Mouse (Mus musculus) midbrain, embryonic 10.5 days (tissue): Measurements from ENCODE around the gene Pms1. TPM values are rescaled to one million over a fixed set of nuclear protein-coding genes. Genes with fewer than 3 reads are reported as not detected.
A peak's percentile ranks its signal among the peaks of the same experiment; 100 is the strongest.
"Not testable (repeated sequence)": the region's sequence is repeated elsewhere in the genome, so short reads cannot be mapped to it uniquely, and the experiment has no call there.

Experiments used
- DNase-seq: peaks from one replicate; pipeline ENCODE4 v3.0.0-alpha.2; 2017; ENCODE audit warnings: low spot score
- H3K27ac ChIP-seq: fragments of 300-500 bp; sonication (generic); replicated peaks from 2 replicates; pipeline ENCODE4 v1.5.1; 2016; ENCODE audit warnings: mild to moderate bottlenecking
- H3K27me3 ChIP-seq: fragments of 300-500 bp; sonication (generic); 2 replicates; pipeline ENCODE4 v1.6.1; 2016; ENCODE audit warnings: low read depth, mild to moderate bottlenecking; ENCODE audit not compliant: poor library complexity, severe bottlenecking
- H3K36me3 ChIP-seq: fragments of 300-500 bp; sonication (generic); 2 replicates; pipeline ENCODE4 v1.6.1; 2016; ENCODE audit warnings: mild to moderate bottlenecking, moderate library complexity
- H3K4me1 ChIP-seq: fragments of 300-500 bp; sonication (generic); 2 replicates; pipeline ENCODE4 v1.6.1; 2016
- H3K4me3 ChIP-seq: fragments of 300-500 bp; sonication (generic); 2 replicates; pipeline ENCODE4 v1.5.1; 2016; ENCODE audit warnings: mild to moderate bottlenecking, moderate library complexity
- H3K9me3 ChIP-seq: fragments of 300-500 bp; sonication (generic); replicated peaks from 2 replicates; pipeline ENCODE4 v1.6.1; 2016; ENCODE audit warnings: mild to moderate bottlenecking
- WGBS: fragments of 180-500 bp; shearing (Covaris S2); methylation state at CpG from one replicate; pipeline ENCODE4 v1.1.7; 2016; 5-methylcytosine and 5-hydroxymethylcytosine counted together
- polyA plus RNA-seq: library from polyadenylated mRNA; unstranded; fragments of >200 nt; fragmentation: Nextera tagmentation; extraction: Ambion mirVana; gene quantifications from 2 replicates; pipeline ENCODE4 v1.2.1, GENCODE M21; 2016

Gene Pms1
- polyA plus RNA-seq, 1 experiment from 2014 or later, result 26.5 TPM

- Histone ChIP-seq H3K4me3 (no peak overlapping the region), H3K27me3 (no peaks in the 10 kb centered on the region), H3K27ac (no peak overlapping the region), H3K9me3 (no peaks in the 10 kb centered on the region), H3K36me3 (peaks cover 13% of the 10 kb centered on the region), H3K4me1 (no peaks in the 10 kb centered on the region)
- DNase-seq, result no peak
Observed at GRCm38 (mm10) chr1:53272646-53273045, 24.2 kb downstream of the Pms1 start.

- DNase-seq, result no peak
- H3K27me3 ChIP-seq, result no peaks in the 10 kb centered on the region
- no peaks in the 10 kb centered on the region for H3K9me3 ChIP-seq
- no peak overlapping the region for H3K27ac ChIP-seq
- H3K36me3 ChIP-seq, result peaks cover 25% of the 10 kb centered on the region
- H3K4me3 ChIP-seq, result no peak overlapping the region
- WGBS, result 92% methylated on average over 3 of the region's 3 CpGs
- no peaks in the 10 kb centered on the region for H3K4me1 ChIP-seq
Observed at GRCm38 (mm10) chr1:53269901-53270300, 26.9 kb downstream of the Pms1 start.

DNA sequence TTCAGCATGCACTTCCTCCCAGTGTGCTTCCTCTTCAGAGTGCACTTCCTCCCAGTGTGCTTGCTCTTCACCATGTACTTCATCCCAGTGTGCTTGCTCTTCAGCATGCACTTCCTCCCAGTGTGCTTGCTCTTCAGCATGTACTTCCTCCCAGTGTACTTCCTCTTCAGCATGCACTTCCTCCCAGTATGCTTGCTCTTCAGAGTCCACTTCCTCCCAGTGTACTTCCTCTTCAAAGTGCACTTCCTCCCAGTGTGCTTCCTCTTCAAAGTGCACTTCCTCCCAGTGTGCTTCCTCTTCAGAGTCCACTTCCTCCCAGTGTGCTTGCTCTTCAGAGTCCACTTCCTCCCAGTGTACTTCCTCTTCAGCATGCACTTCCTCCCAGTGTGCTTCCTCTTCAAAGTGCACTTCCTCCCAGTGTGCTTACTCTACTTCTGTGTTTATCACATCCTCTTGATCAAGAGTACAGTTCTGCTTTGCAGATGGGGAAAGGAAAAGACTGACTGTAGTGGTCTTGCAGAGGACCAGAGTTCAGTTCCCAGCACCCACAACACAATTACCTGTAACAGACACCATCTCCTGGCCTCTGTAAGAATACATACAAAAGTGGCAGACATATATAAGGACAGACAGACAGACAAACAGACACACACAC is 31.7 kb downstream of the Pms1 start:
- not testable (repeated sequence) for H3K27me3 ChIP-seq, H3K9me3 ChIP-seq, H3K27ac ChIP-seq, DNase-seq, H3K4me3 ChIP-seq, H3K4me1 ChIP-seq
- H3K36me3 ChIP-seq, result peaks cover 20% of the 10 kb centered on the region

GRCm38 (mm10) chr1:53226063-53226462 is 70.8 kb downstream of the Pms1 start:
- WGBS, result 41% methylated on average over 1 of the region's 1 CpGs
- H3K27me3 ChIP-seq, result no peaks in the 10 kb centered on the region

DNA sequence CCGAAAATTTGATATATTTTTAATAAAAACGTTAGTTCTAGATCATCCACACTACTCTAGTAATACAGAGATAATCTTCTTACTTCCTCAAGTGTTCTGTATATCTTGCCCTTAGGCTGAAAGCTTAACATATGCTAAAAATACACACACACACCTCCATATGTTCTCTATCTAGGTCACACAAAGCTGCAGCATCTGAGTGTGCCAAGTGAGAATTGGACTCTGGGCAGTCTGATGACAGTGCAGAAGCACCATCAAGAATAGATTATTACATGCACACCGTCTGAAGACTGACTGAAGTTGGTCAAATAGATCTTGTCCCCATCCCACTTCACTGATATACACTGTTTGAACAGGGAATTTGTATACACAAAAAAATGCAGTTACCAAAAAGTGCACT is 71.2 kb downstream of the Pms1 start:
- Histone ChIP-seq H3K27ac (no peak overlapping the region), H3K27me3 (no peaks in the 10 kb centered on the region), H3K4me3 (no peak overlapping the region), H3K4me1 (no peaks in the 10 kb centered on the region), H3K36me3 (peaks cover 22% of the 10 kb centered on the region), H3K9me3 (0 out of 2 replicates have a peak, but pooled peaks cover 3% of the 10 kb centered on the region)
- WGBS, result 92% methylated on average over 3 of the region's 3 CpGs
- DNase-seq, result no peak

More at GRCm38 (mm10) chr1:53226063-53226462, 70.8 kb downstream of the Pms1 start:
- Histone ChIP-seq H3K9me3 (0 out of 2 replicates have a peak, but pooled peaks cover 3% of the 10 kb centered on the region), H3K36me3 (peaks cover 27% of the 10 kb centered on the region), H3K4me1 (no peaks in the 10 kb centered on the region), H3K4me3 (no peak overlapping the region), H3K27ac (no peak overlapping the region)
- no peak for DNase-seq

DNA sequence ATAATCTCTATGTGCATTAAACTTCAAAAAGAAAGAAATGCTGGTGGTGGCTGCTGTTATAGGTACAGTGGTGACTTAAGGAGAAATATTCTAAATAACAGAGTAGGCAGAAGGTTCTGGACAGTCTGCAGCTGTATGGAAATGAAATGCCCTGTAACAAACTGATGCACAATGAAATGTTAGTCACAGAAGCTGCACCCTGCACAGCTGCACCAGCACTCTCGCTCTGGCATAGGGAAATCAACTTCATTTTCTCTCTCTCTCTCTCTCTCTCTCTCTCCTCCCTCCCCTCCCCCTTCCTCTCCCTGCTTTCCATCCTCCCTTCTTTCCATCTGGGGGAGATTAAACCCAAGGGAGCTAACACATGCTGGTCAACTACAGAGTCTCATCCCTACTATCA is 72.0 kb downstream of the Pms1 start:
- Histone ChIP-seq H3K4me1 (no peaks in the 10 kb centered on the region), H3K27me3 (no peaks in the 10 kb centered on the region), H3K9me3 (0 out of 2 replicates have a peak, but pooled peaks cover 3% of the 10 kb centered on the region), H3K4me3 (no peak overlapping the region), H3K36me3 (peaks cover 15% of the 10 kb centered on the region), H3K27ac (no peak overlapping the region)
- DNase-seq, result no peak
- WGBS, result 95% methylated on average over 1 of the region's 1 CpGs

DNA sequence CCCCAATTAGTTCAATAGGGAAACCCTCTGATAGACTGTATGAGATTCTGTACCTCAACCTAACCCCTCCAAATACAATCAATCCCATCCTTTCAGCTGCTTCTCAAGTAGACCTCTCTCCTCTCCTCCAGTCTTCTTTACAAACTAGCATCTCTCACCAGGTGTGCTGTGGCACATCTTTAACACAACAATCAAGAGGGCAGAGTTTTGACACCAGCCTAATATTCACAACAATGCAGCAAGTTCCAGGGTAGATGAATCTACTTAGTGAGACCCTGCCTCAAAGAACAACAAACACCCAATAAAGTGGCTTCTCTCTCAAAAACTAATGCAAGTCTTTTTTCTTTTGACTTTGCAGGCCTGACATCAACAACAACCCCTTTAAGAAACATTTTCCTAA is 86.7 kb downstream of the Pms1 start:
- DNase-seq, result no peak
- Histone ChIP-seq H3K9me3 (no peaks in the 10 kb centered on the region), H3K4me1 (no peaks in the 10 kb centered on the region), H3K27me3 (no peaks in the 10 kb centered on the region), H3K27ac (no peak overlapping the region), H3K4me3 (no peak overlapping the region), H3K36me3 (peaks cover 18% of the 10 kb centered on the region; the same call in 1 of the 2 replicates)

GRCm38 (mm10) chr1:53203902-53204301 is 92.9 kb downstream of the Pms1 start:
- 91% methylated on average over 2 of the region's 2 CpGs for WGBS
- H3K27me3 ChIP-seq, result no peaks in the 10 kb centered on the region
- H3K4me1 ChIP-seq, result no peaks in the 10 kb centered on the region
- DNase-seq, result no peak
- H3K9me3 ChIP-seq, result no peaks in the 10 kb centered on the region
- H3K27ac ChIP-seq, result no peak overlapping the region
- H3K36me3 ChIP-seq, result peaks cover 8% of the 10 kb centered on the region; the same call in 1 of the 2 replicates
- H3K4me3 ChIP-seq, result no peak overlapping the region

DNA sequence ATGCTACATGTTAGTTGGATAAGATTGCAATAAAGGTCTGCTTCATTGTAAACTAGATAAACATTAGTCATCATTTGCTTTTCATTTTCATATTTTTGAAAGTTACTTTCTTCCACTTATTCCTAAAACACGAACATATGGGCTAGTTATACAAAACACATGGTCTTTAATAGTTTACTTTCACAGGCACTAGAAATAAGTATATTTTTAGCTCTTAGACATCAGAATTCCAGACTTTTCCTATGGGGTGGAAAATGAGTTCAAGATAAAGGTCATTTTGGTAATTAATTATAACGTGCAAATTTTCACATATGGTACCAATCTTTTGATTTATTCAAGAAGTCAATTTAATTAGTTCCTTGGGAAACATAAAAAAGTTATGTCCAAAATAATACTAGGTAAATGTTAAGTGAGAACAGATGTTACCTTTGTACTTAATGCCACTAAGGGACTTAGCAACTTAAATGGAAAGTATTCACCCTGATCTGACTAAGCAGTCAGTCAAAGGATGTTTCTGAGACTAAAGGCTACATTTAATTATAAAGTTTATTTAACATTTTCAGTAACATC is 95.1 kb downstream of the Pms1 start:
- no peak for DNase-seq
- Histone ChIP-seq H3K27me3 (no peaks in the 10 kb centered on the region), H3K4me1 (no peaks in the 10 kb centered on the region), H3K9me3 (no peaks in the 10 kb centered on the region), H3K4me3 (no peak overlapping the region), H3K27ac (no peak overlapping the region), H3K36me3 (peaks cover 8% of the 10 kb centered on the region; the same call in 1 of the 2 replicates)
- 85% methylated on average over 2 of the region's 2 CpGs for WGBS

DNA sequence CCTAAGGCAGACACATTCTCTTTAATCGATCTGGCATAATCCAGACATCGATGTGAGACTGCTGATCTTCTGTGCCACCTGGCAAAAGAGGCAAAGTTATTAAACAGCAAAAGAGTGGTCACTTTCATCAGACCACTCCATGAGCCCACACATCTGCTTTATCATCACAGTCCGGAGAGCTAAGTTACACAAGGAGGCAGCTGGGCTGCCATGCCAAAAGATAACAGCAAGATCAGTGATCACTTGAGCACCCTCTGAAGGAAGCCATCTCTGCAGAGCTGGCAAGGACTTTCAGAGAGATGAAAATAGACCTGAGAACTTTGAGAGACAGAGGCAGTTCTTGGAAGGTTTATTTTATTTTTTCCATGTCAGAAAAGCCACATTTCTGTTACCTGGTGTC is 102.3 kb downstream of the Pms1 start:
- no peak for DNase-seq
- Histone ChIP-seq H3K36me3 (peaks cover 19% of the 10 kb centered on the region), H3K4me1 (no peaks in the 10 kb centered on the region), H3K4me3 (no peak overlapping the region), H3K9me3 (no peaks in the 10 kb centered on the region), H3K27me3 (no peaks in the 10 kb centered on the region), H3K27ac (no peak overlapping the region)
- 95% methylated on average over 3 of the region's 3 CpGs for WGBS

GRCm38 (mm10) chr1:53191234-53191633 is 105.6 kb downstream of the Pms1 start:
- whole genome bisulfite sequencing, result 40% methylated on average over 3 of the region's 3 CpGs
- no peaks in the 10 kb centered on the region for H3K9me3 ChIP-seq
- no peaks in the 10 kb centered on the region for H3K4me1 ChIP-seq
- no peaks in the 10 kb centered on the region for H3K27me3 ChIP-seq
- DNase-seq, result peak; percentile 16
- H3K27ac ChIP-seq, result no peak overlapping the region
- H3K36me3 ChIP-seq, result peaks cover 29% of the 10 kb centered on the region
- H3K4me3 ChIP-seq, result no peak overlapping the region

GRCm38 (mm10) chr1:53189620-53190019 is 107.2 kb downstream of the Pms1 start:
- 71% methylated on average over 3 of the region's 3 CpGs for WGBS
- no peak for DNase-seq
- Histone ChIP-seq H3K9me3 (no peaks in the 10 kb centered on the region), H3K27me3 (no peaks in the 10 kb centered on the region), H3K4me3 (no peak overlapping the region), H3K36me3 (peaks cover 29% of the 10 kb centered on the region), H3K27ac (no peak overlapping the region), H3K4me1 (no peaks in the 10 kb centered on the region)

- no peak for DNase-seq
- no peaks in the 10 kb centered on the region for H3K27me3 ChIP-seq
- WGBS, result 94% methylated on average over 8 of the region's 8 CpGs
- no peak within 1 kb of the TSS for H3K27ac ChIP-seq
- no peak within 1 kb of the TSS for H3K4me3 ChIP-seq
- H3K4me1 ChIP-seq, result no peaks in the 10 kb centered on the region
- no peaks in the 10 kb centered on the region for H3K9me3 ChIP-seq
- peaks cover 20% of the 10 kb centered on the region for H3K36me3 ChIP-seq
Observed at GRCm38 (mm10) chr1:53187536-53187935, 109.3 kb downstream of the Pms1 start, which contains the start of gene 1700019A02Rik. Gene 1700019A02Rik, minus strand, starts transcription at chr1:53187636.
